In the genomic region with DNA sequence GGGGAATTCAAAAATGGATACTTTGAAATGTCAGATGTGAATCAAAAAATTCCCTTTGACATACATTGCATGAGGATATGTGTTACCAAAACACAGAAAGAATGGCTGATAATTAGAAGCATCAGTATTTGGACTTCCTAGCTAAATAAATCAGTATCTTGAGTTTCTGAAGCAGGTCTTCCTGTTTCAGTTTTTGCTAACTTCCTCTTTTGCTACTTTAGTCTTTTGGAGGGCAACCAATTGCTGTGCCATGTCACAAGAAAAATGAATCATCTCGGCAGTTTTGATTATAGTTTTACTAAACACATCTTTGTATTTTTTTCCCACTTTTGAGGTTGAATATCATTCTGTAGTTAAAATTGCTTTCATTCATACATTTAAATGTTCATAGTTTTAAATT, we compare ENCODE assay signal across 27 mouse cellular contexts.
DNase-seq lines count a peak whose midpoint lies in the region; ATAC-seq and TF ChIP-seq lines count a peak whose summit lies in the region.
"Had no signal": no experiment of that assay in that cellular context is flagged by ENCODE, and none has a peak within 500 bp of the region (broad histone marks: within the 10 kb centered on the region; RNA-seq: fewer than 3 reads in every experiment).

No protein-coding gene starts in this region.

- DNase-seq in MEL (ENCODE audit: low read depth, low spot score): peak; percentile 49
- DNase-seq in kidney, adult 8-10 months: no peak
- no peak for DNase-seq in ovary, postnatal 14 days (ENCODE audit: low spot score)
- DNase-seq in spleen, postnatal 4 days (ENCODE audit: low spot score in 2 of 2): no peak
- DNase-seq: adrenal gland, adult 8-10 months; adrenal gland, postnatal 25 days; B cell, adult 2 months; cerebellum, adult 11-12 months; cerebellum, adult 8-10 months; cerebellum, postnatal 10 days; cerebellum, postnatal 36 days; forebrain, postnatal 0 days; gastrocnemius, postnatal 25 days; heart, adult 2 months; heart, postnatal 14 days; heart, postnatal 4 days had no signal

- TF ChIP-seq POLR2A in MEL (IDR thresholded peaks at IDR 0.05; ENCODE audit: control insufficient read depth in 1 of 2, insufficient read depth in 1 of 2, low read depth in 1 of 2, low read length in 2 of 2, poor library complexity in 1 of 2): no peak

- H3K4me3 ChIP-seq in MEL (ENCODE audit: control insufficient read depth in 1 of 2, insufficient read depth in 1 of 2, low read depth in 2 of 2, low read length in 2 of 2): no peak overlapping the region
- H3K4me3 ChIP-seq: forebrain, embryonic 10.5 days; forebrain, embryonic 13.5 days; heart, adult 2 months; heart, embryonic 10.5 days; heart, embryonic 13.5 days; hindbrain, embryonic 12.5 days; hindbrain, embryonic 15.5 days had no signal

- no peaks in the 10 kb centered on the region for H3K9me3 ChIP-seq in MEL (replicated peaks; ENCODE audit: insufficient read depth, low read length)
- H3K9me3 ChIP-seq: forebrain, embryonic 10.5 days; forebrain, embryonic 13.5 days; G1E; heart, embryonic 10.5 days; heart, embryonic 13.5 days; hindbrain, embryonic 12.5 days; hindbrain, embryonic 15.5 days had no signal

- H3K27me3 ChIP-seq in MEL (ENCODE audit: control insufficient read depth in 1 of 2, insufficient read depth in 2 of 2, low read length in 2 of 2): no peaks in the 10 kb centered on the region
- H3K27me3 ChIP-seq: CH12.LX; forebrain, embryonic 13.5 days; heart, embryonic 13.5 days; hindbrain, embryonic 12.5 days; hindbrain, embryonic 15.5 days had no signal

- no peaks in the 10 kb centered on the region for H3K79me2 ChIP-seq in MEL (ENCODE audit: control insufficient read depth, insufficient read depth, low read length, poor library complexity)

- TF ChIP-seq EP300 in MEL (IDR thresholded peaks at IDR 0.05; ENCODE audit: low read depth in 1 of 2, low read length in 2 of 2): 0 out of 4 replicates have a peak, but pooled peaks of 1 of the 2 experiments have one; percentile 13

- peak; percentile 74 for ATAC-seq in granulocyte monocyte progenitor cell, adult 5-6 weeks (replicated peaks; ENCODE audit: poor library complexity, severe bottlenecking)
- ATAC-seq in megakaryocyte progenitor cell, adult 5-6 weeks (replicated peaks; ENCODE audit: poor library complexity): peak; percentile 83
- ATAC-seq: activated CD4-positive, CD25-positive, alpha-beta regulatory T cell, adult 4 months; forebrain, embryonic 13.5 days; forebrain, postnatal 0 days had no signal

- H3K9ac ChIP-seq in MEL (ENCODE audit: control insufficient read depth, low read depth, low read length, poor library complexity, severe bottlenecking): no peak overlapping the region
- H3K9ac ChIP-seq: forebrain, embryonic 13.5 days; forebrain, postnatal 0 days; heart, embryonic 13.5 days; hindbrain, embryonic 12.5 days; hindbrain, embryonic 15.5 days had no signal

- TF ChIP-seq RAD21 in MEL (IDR thresholded peaks at IDR 0.05; ENCODE audit: low read depth, low read length): no peak

- H3K4me1 ChIP-seq in MEL (ENCODE audit: control insufficient read depth in 1 of 2, insufficient read depth in 2 of 2, low read length in 2 of 2): no peaks in the 10 kb centered on the region; a peak in 1 of 4 replicates
- H3K4me1 ChIP-seq: forebrain, embryonic 10.5 days; forebrain, embryonic 13.5 days; heart, embryonic 10.5 days; heart, embryonic 13.5 days; hindbrain, embryonic 12.5 days; hindbrain, embryonic 15.5 days had no signal

- no peak overlapping the region for H3K27ac ChIP-seq in MEL (ENCODE audit: control insufficient read depth, low read depth, low read length)
- H3K27ac ChIP-seq: forebrain, embryonic 10.5 days; forebrain, embryonic 13.5 days; heart, adult 2 months; heart, embryonic 10.5 days; heart, embryonic 13.5 days; hindbrain, embryonic 12.5 days; hindbrain, embryonic 15.5 days had no signal

- TF ChIP-seq CTCF in MEL (IDR thresholded peaks at IDR 0.05 in 2 of 3, conservative IDR thresholded peaks at IDR 0.05 in 1 of 3; ENCODE audit: control insufficient read depth in 1 of 3, insufficient read depth in 1 of 3, low read depth in 2 of 3, low read length in 3 of 3, poor library complexity in 1 of 3, severe bottlenecking in 1 of 3): no peak

- no peaks in the 10 kb centered on the region; a peak in 1 of 4 replicates for H3K36me3 ChIP-seq in MEL (ENCODE audit: control insufficient read depth in 1 of 2, insufficient read depth in 2 of 2, low read length in 2 of 2)
- H3K36me3 ChIP-seq: forebrain, embryonic 10.5 days; G1E; heart, embryonic 10.5 days; heart, embryonic 13.5 days; hindbrain, embryonic 12.5 days; hindbrain, embryonic 15.5 days had no signal

TF ChIP-seq in MEL, 35 proteins besides CTCF, POLR2A, EP300 and RAD21:
- TF ChIP-seq CHD2 (IDR thresholded peaks at IDR 0.05; ENCODE audit: low read length) (no peak), ELF1 (IDR thresholded peaks at IDR 0.05; ENCODE audit: low read depth, low read length) (0 out of 2 replicates have a peak, but pooled peaks have one; percentile 41), BHLHE40 (IDR thresholded peaks at IDR 0.05; ENCODE audit: borderline replicate concordance, low read depth, low read length) (no peak), ZNF384 (IDR thresholded peaks at IDR 0.05; ENCODE audit: low read depth, low read length) (no peak)
